Comparison of ENCODE assay signal across 27 mouse cellular contexts in genomic region chr5:129130301-129130700, GRCm38 (mm10). TPM values are rescaled to one million over a fixed set of nuclear protein-coding genes. Genes with fewer than 3 reads are reported as not detected.
DNase-seq lines count a peak whose midpoint lies in the region; ATAC-seq and TF ChIP-seq lines count a peak whose summit lies in the region.
"Had no signal": no experiment of that assay in that cellular context is flagged by ENCODE, and none has a peak within 500 bp of the region (broad histone marks: within the 10 kb centered on the region; RNA-seq: fewer than 3 reads in every experiment).

No protein-coding gene starts in this region.

- intact Hi-C loops in heart, adult 2 months (cut with DNase I) = no loop called here
- intact Hi-C loops in gastrocnemius, postnatal 36 days (cut with DNase I) = no loop called here
- intact Hi-C loops in heart, postnatal 25 days (cut with DNase I) = no loop called here

- no peaks in the 10 kb centered on the region for H3K4me1 ChIP-seq in heart, adult 2 months (ENCODE audit: control insufficient read depth, insufficient read depth, low read length)
- 0 out of 2 replicates have a peak, but pooled peaks cover 5% of the 10 kb centered on the region for H3K4me1 ChIP-seq in heart, embryonic 12.5 days (replicated peaks)
- H3K4me1 ChIP-seq in hindbrain, embryonic 11.5 days (replicated peaks; ENCODE audit: control insufficient read depth, insufficient read depth, low read length) = no peaks in the 10 kb centered on the region
- H3K4me1 ChIP-seq: embryonic facial prominence, embryonic 13.5 days; forebrain, embryonic 15.5 days; hindbrain, embryonic 15.5 days; kidney, embryonic 15.5 days; limb, embryonic 13.5 days; liver, embryonic 12.5 days; megakaryocyte, embryonic 14.5 days; midbrain, embryonic 12.5 days; neural tube, embryonic 12.5 days had no signal

- no peak for ATAC-seq in heart, embryonic 12.5 days (ENCODE audit: insufficient number of reproducible peaks, low FRiP score)
- no peak for ATAC-seq in activated CD4-positive, CD25-positive, alpha-beta regulatory T cell, adult 4 months
- no peak for ATAC-seq in hindbrain, embryonic 11.5 days (ENCODE audit: low FRiP score)
- ATAC-seq: CD4-positive, CD25-positive, alpha-beta regulatory T cell, adult 4 months; forebrain, embryonic 15.5 days; inflammation-experienced regulatory T-cells, adult 6 months; liver, embryonic 12.5 days; liver, postnatal 0 days had no signal

- TF ChIP-seq POLR2A in heart, adult 2 months (IDR thresholded peaks at IDR 0.05; ENCODE audit: insufficient read depth, low read depth, low read length) = no peak

- no peak overlapping the region for H3K4me3 ChIP-seq in heart, adult 2 months
- no peak overlapping the region for H3K4me3 ChIP-seq in heart, embryonic 12.5 days
- H3K4me3 ChIP-seq in hindbrain, embryonic 11.5 days (ENCODE audit: low read depth, low read length) = no peak overlapping the region
- H3K4me3 ChIP-seq: embryonic facial prominence, embryonic 13.5 days; forebrain, embryonic 10.5 days; forebrain, embryonic 15.5 days; hindbrain, embryonic 15.5 days; kidney, embryonic 15.5 days; limb, embryonic 13.5 days; liver, embryonic 12.5 days; megakaryocyte, embryonic 14.5 days; midbrain, embryonic 12.5 days; myocyte; neural tube, embryonic 12.5 days had no signal

- H3K9ac ChIP-seq in heart, adult 2 months (ENCODE audit: low read depth, low read length) = no peak overlapping the region
- no peak overlapping the region for H3K9ac ChIP-seq in heart, embryonic 12.5 days
- no peak overlapping the region for H3K9ac ChIP-seq in hindbrain, embryonic 11.5 days (ENCODE audit: low read depth, low read length)
- H3K9ac ChIP-seq: embryonic facial prominence, embryonic 13.5 days; forebrain, embryonic 15.5 days; hindbrain, embryonic 15.5 days; kidney, embryonic 15.5 days; limb, embryonic 13.5 days; liver, embryonic 12.5 days; liver, postnatal 0 days; midbrain, embryonic 12.5 days; neural tube, embryonic 12.5 days had no signal

- H3K9me3 ChIP-seq in heart, embryonic 12.5 days (replicated peaks) = peaks cover 7% of the 10 kb centered on the region; the same call in 1 of the 2 replicates
- no peaks in the 10 kb centered on the region for H3K9me3 ChIP-seq in hindbrain, embryonic 11.5 days (ENCODE audit: control insufficient read depth, low read length)
- H3K9me3 ChIP-seq: forebrain, embryonic 15.5 days; hindbrain, embryonic 15.5 days; liver, embryonic 12.5 days; midbrain, embryonic 12.5 days had no signal

- no peak for TF ChIP-seq CTCF in heart, adult 2 months (IDR thresholded peaks at IDR 0.05)

- no peaks in the 10 kb centered on the region for H3K27me3 ChIP-seq in heart, adult 2 months (ENCODE audit: control insufficient read depth, insufficient read depth, low read length)
- no peaks in the 10 kb centered on the region for H3K27me3 ChIP-seq in heart, embryonic 12.5 days (replicated peaks)
- H3K27me3 ChIP-seq in hindbrain, embryonic 11.5 days (ENCODE audit: control insufficient read depth, insufficient read depth, low read length) = no peaks in the 10 kb centered on the region
- H3K27me3 ChIP-seq: embryonic facial prominence, embryonic 13.5 days; forebrain, embryonic 15.5 days; hindbrain, embryonic 15.5 days; kidney, embryonic 15.5 days; limb, embryonic 13.5 days; liver, embryonic 12.5 days; midbrain, embryonic 12.5 days; neural tube, embryonic 12.5 days had no signal

- H3K27ac ChIP-seq in heart, adult 2 months = no peak overlapping the region
- no peak overlapping the region for H3K27ac ChIP-seq in heart, embryonic 12.5 days (ENCODE audit: poor library complexity, severe bottlenecking)
- no peak overlapping the region for H3K27ac ChIP-seq in hindbrain, embryonic 11.5 days (ENCODE audit: low read depth, low read length)
- H3K27ac ChIP-seq: embryonic facial prominence, embryonic 13.5 days; forebrain, embryonic 10.5 days; forebrain, embryonic 15.5 days; hindbrain, embryonic 15.5 days; kidney, embryonic 15.5 days; limb, embryonic 13.5 days; liver, embryonic 12.5 days; midbrain, embryonic 12.5 days; neural tube, embryonic 12.5 days had no signal

- no peak for TF ChIP-seq EP300 in heart, adult 2 months (IDR thresholded peaks at IDR 0.05; ENCODE audit: insufficient read depth, low read depth, low read length)

- no peaks in the 10 kb centered on the region for H3K36me3 ChIP-seq in heart, adult 2 months (ENCODE audit: control insufficient read depth, insufficient read depth, low read length)
- no peaks in the 10 kb centered on the region for H3K36me3 ChIP-seq in heart, embryonic 12.5 days
- H3K36me3 ChIP-seq in hindbrain, embryonic 11.5 days (ENCODE audit: control insufficient read depth, insufficient read depth, low read length) = no peaks in the 10 kb centered on the region
- H3K36me3 ChIP-seq: embryonic facial prominence, embryonic 13.5 days; forebrain, embryonic 10.5 days; forebrain, embryonic 15.5 days; hindbrain, embryonic 15.5 days; kidney, embryonic 15.5 days; limb, embryonic 13.5 days; liver, embryonic 12.5 days; midbrain, embryonic 12.5 days; neural tube, embryonic 12.5 days had no signal

- peak; percentile 30 to 31 for DNase-seq in heart, adult 2 months
- peak; percentile 49 to 63 for DNase-seq in gastrocnemius, postnatal 36 days
- DNase-seq in heart, postnatal 25 days (ENCODE audit: low spot score) = peak; percentile 22
- no peak for DNase-seq in hindbrain, embryonic 11.5 days (ENCODE audit: low spot score)
- no peak for DNase-seq in layer of hippocampus, adult 9-10 months (ENCODE audit: low spot score)
- DNase-seq: adrenal gland, postnatal 36 days; cerebellum, adult 18-20 months; cerebellum, postnatal 10 days; kidney, adult 18-20 months; kidney, postnatal 25 days; liver, postnatal 0 days; lung, postnatal 36 days had no signal

- WGBS in heart, adult 2 months = 77% methylated on average over 8 of the region's 8 CpGs
- 86% methylated on average over 8 of the region's 8 CpGs for WGBS in heart, embryonic 12.5 days
- WGBS in hindbrain, embryonic 11.5 days = 89% methylated on average over 8 of the region's 8 CpGs

- H3K4me2 ChIP-seq in heart, embryonic 12.5 days = no peak overlapping the region
- no peak overlapping the region for H3K4me2 ChIP-seq in hindbrain, embryonic 11.5 days (replicated peaks; ENCODE audit: low read depth, low read length)
- H3K4me2 ChIP-seq: embryonic facial prominence, embryonic 13.5 days; forebrain, embryonic 15.5 days; hindbrain, embryonic 15.5 days; kidney, embryonic 15.5 days; limb, embryonic 13.5 days; liver, embryonic 12.5 days; midbrain, embryonic 12.5 days; neural tube, embryonic 12.5 days had no signal

- no peaks in the 10 kb centered on the region for H3K79me2 ChIP-seq in heart, adult 2 months (replicated peaks; ENCODE audit: control insufficient read depth, insufficient read depth, low read length)

RNA-seq across cellular contexts. Expression of gene Adgrd1, which starts 33.8 kb away (rescaled TPM):
- 1 to 10 TPM; 4.1 to 4.8 TPM for total RNA-seq in heart, adult 2 months (2021)
- 5.5 and 5.6 TPM in 2 replicates for polyA plus RNA-seq in heart, adult 2 months (2012; rRNA removed)
- 0.31 and 0.54 TPM in 2 replicates for polyA plus RNA-seq in heart, embryonic 12.5 days (2016; fragmentation: Nextera tagmentation; extraction: Ambion mirVana)
- total RNA-seq in gastrocnemius, postnatal 36 days (2021) = 1 to 10 TPM; 4.6 to 5.1 TPM
- total RNA-seq in heart, postnatal 25 days (2021) = 1 to 10 TPM; 5.4 to 5.5 TPM
- under 1 TPM; 0.62 to 0.88 TPM for polyA plus RNA-seq in activated CD4-positive, CD25-positive, alpha-beta regulatory T cell, adult 4 months (2017; shearing (Covaris generic))
- polyA plus RNA-seq in hindbrain, embryonic 11.5 days (2014; fragmentation: Nextera tagmentation; extraction: Ambion mirVana) = 0.05 and 0.20 TPM in 2 replicates

Comparison
In these comparisons a context has a peak if more than half of its experiments do, and no peak if none do; other contexts are left out.
1. DNase-seq: peak in heart, adult 2 months (2 of 2), gastrocnemius, postnatal 36 days (2 of 2) and heart, postnatal 25 days (single experiment); none in hindbrain, embryonic 11.5 days (single experiment) and layer of hippocampus, adult 9-10 months (single experiment).